In genomic region chr13:23906906-23907305, GRCm38 (mm10) we compare ENCODE assay signal across 26 mouse cellular contexts. TPM values are rescaled to one million over a fixed set of nuclear protein-coding genes. Genes with fewer than 3 reads are reported as not detected.
DNase-seq lines count a peak whose midpoint lies in the region; TF ChIP-seq lines count a peak whose summit lies in the region.
"Had no signal": no experiment of that assay in that cellular context is flagged by ENCODE, and none has a peak within 500 bp of the region (broad histone marks: within the 10 kb centered on the region; RNA-seq: fewer than 3 reads in every experiment).

No protein-coding gene starts in this region.

- H3K27me3 ChIP-seq in CH12.LX (replicated peaks), result no peaks in the 10 kb centered on the region
- H3K27me3 ChIP-seq: Patski had no signal

- dilution Hi-C loops in CH12.LX (cut with MboI; ENCODE audit: extremely low pct_ligation_motif_present, extremely low pct_unique_long_range_greater_than_20kb, low sequenced_read_pairs), result no loop called here

- peak; percentile 50 for DNase-seq in A20 (ENCODE audit: low read depth, low spot score)
- DNase-seq in CH12.LX (ENCODE audit: extremely low read depth), result peak; percentile 16
- DNase-seq in adrenal gland, postnatal 14 days, result no peak
- no peak for DNase-seq in heart, postnatal 14 days
- DNase-seq: adrenal gland, adult 2 months; adrenal gland, adult 8-10 months; adrenal gland, postnatal 10 days; adrenal gland, postnatal 25 days; adrenal gland, postnatal 36 days; B cell, adult 2 months; cerebellum, adult 11 months; cerebellum, adult 11-12 months; cerebellum, adult 18-20 months; cerebellum, adult 2 months; cerebellum, adult 8-10 months; cerebellum, adult 9-10 months had no signal

- intact Hi-C loops in heart, postnatal 14 days (cut with DNase I), result no loop called here

- no peak overlapping the region for H3K4me3 ChIP-seq in CH12.LX (replicated peaks in 1 of 3; ENCODE audit: low read depth in 2 of 3, low read length in 2 of 3, poor library complexity in 1 of 3)

- no peak for TF ChIP-seq RAD21 in CH12.LX (IDR thresholded peaks at IDR 0.05; ENCODE audit: low read depth, low read length)

- no peaks in the 10 kb centered on the region for H3K36me3 ChIP-seq in CH12.LX (replicated peaks in 1 of 2; ENCODE audit: control insufficient read depth in 1 of 2, insufficient read depth in 1 of 2, low read length in 1 of 2)
- H3K36me3 ChIP-seq: G1E had no signal

- in situ Hi-C loops in CH12.LX (cut with MboI; ENCODE audit: low pct_ligation_motif_present, low pct_unique_long_range_greater_than_20kb, low sequenced_read_pairs), result no loop called here

- TF ChIP-seq POLR2A in CH12.LX (IDR thresholded peaks at IDR 0.05; ENCODE audit: low read depth, low read length), result no peak

- peaks cover 0 to 20% of the 10 kb centered on the region in 2 experiments; a peak in 2 of 4 replicates for H3K4me1 ChIP-seq in CH12.LX (ENCODE audit: control insufficient read depth in 1 of 2, insufficient read depth in 2 of 2)

- no peak overlapping the region for H3K27ac ChIP-seq in CH12.LX (ENCODE audit: insufficient read depth, low read depth)

- H3K79me2 ChIP-seq in CH12.LX (replicated peaks; ENCODE audit: control insufficient read depth, extremely low read depth, insufficient read depth, poor library complexity, severe bottlenecking), result no peaks in the 10 kb centered on the region

- TF ChIP-seq CTCF in CH12.LX (conservative IDR thresholded peaks at IDR 0.05 in 1 of 2, IDR thresholded peaks at IDR 0.05 in 1 of 2; ENCODE audit: low read depth in 2 of 2, low read length in 2 of 2), result no peak

- no peak overlapping the region for H3K9ac ChIP-seq in CH12.LX (ENCODE audit: insufficient read depth, low read depth)

- H3K4me2 ChIP-seq in CH12.LX (ENCODE audit: insufficient read depth, low read depth, poor library complexity, severe bottlenecking), result no peak overlapping the region

- TF ChIP-seq EP300 in CH12.LX (IDR thresholded peaks at IDR 0.05; ENCODE audit: low read length), result no peak

- H3K9me3 ChIP-seq in CH12.LX (replicated peaks; ENCODE audit: low read length), result no peaks in the 10 kb centered on the region
- H3K9me3 ChIP-seq: G1E had no signal

TF ChIP-seq in CH12.LX, 34 proteins besides CTCF, POLR2A, EP300 and RAD21:
- TF ChIP-seq MAX (IDR thresholded peaks at IDR 0.05; ENCODE audit: low read length) (no peak), TBP (conservative IDR thresholded peaks at IDR 0.05; ENCODE audit: low read depth, low read length) (no peak), ELF1 (IDR thresholded peaks at IDR 0.05; ENCODE audit: low read depth, low read length) (no peak), JUND (conservative IDR thresholded peaks at IDR 0.05; ENCODE audit: low read depth, low read length) (peak; percentile 49; the same call in 1 of the 2 replicates), CHD2 (IDR thresholded peaks at IDR 0.05; ENCODE audit: low read length) (no peak), HCFC1 (IDR thresholded peaks at IDR 0.05; ENCODE audit: low read depth, low read length) (no peak), MAFK (IDR thresholded peaks at IDR 0.05; ENCODE audit: insufficient replicate concordance, low read length) (no peak), IRF4 (IDR thresholded peaks at IDR 0.05; ENCODE audit: low read depth, low read length) (peak; percentile 60), JUN (IDR thresholded peaks at IDR 0.05; ENCODE audit: insufficient read depth, low read depth, low read length) (peak; percentile 37), ZKSCAN1 (IDR thresholded peaks at IDR 0.05; ENCODE audit: borderline replicate concordance, low read depth, low read length) (no peak), BHLHE40 (IDR thresholded peaks at IDR 0.05; ENCODE audit: low read depth, low read length) (peak; percentile 78), KAT2A (IDR thresholded peaks at IDR 0.05; ENCODE audit: insufficient replicate concordance, low read length) (no peak), CHD1 (IDR thresholded peaks at IDR 0.05; ENCODE audit: low read depth, low read length) (no peak), PAX5 (IDR thresholded peaks at IDR 0.05; ENCODE audit: low read length) (no peak), MEF2A (IDR thresholded peaks at IDR 0.05; ENCODE audit: borderline replicate concordance, low read depth, low read length) (0 out of 2 replicates have a peak, but pooled peaks have one; percentile 37), UBTF (IDR thresholded peaks at IDR 0.05; ENCODE audit: low read depth, low read length) (no peak)

RNA-seq across cellular contexts. Expression of gene Slc17a4, which starts 7.9 kb away (rescaled TPM):
- total RNA-seq in CH12.LX (2012; rRNA removed) (0.08 TPM in 1 of 2 replicates, not detected in the other), CH12.LX (2014; rRNA removed) (0.23 and 0.35 TPM in 2 replicates)
- polyA plus RNA-seq in CH12.LX (2012; ENCODE audit: insufficient read length, low read depth), result 0.26 and 0.37 TPM in 2 replicates
- total RNA-seq in adrenal gland, postnatal 14 days (2021), result 0.45 and 4.8 TPM in 2 replicates
- total RNA-seq in heart, postnatal 14 days (2021), result not detected
- total RNA-seq: ES-E14, MEL had no signal
- polyA plus RNA-seq: activated CD4-positive, CD25-positive, alpha-beta regulatory T cell, adult 4 months; brain, embryonic 14.5 days; C2C12; CD4-positive, CD25-positive, alpha-beta regulatory T cell, adult 4 months; cerebellum, adult 2 months; G1E had no signal

RNA-seq across cellular contexts. Expression of gene Hist1h2ba, which starts 27.1 kb away (rescaled TPM):
- total RNA-seq in CH12.LX (2012; rRNA removed) (not detected in 2 replicates), CH12.LX (2014; rRNA removed) (not detected in 2 replicates)
- not detected in 2 replicates for polyA plus RNA-seq in CH12.LX (2012; ENCODE audit: insufficient read length, low read depth)
- total RNA-seq in adrenal gland, postnatal 14 days (2021), result not detected in 2 replicates
- not detected for total RNA-seq in heart, postnatal 14 days (2021)
- total RNA-seq: adrenal gland, adult 18-20 months; adrenal gland, adult 2 months; adrenal gland, adult 8-10 months; adrenal gland, postnatal 10 days; adrenal gland, postnatal 25 days; adrenal gland, postnatal 36 days; adrenal gland, postnatal 4 days; G1E; MEL had no signal
- polyA plus RNA-seq: activated CD4-positive, CD25-positive, alpha-beta regulatory T cell, adult 4 months; adrenal gland, adult 2 months; brain, embryonic 14.5 days; C2C12; CD4-positive, CD25-positive, alpha-beta regulatory T cell, adult 4 months; cerebellum, adult 2 months; G1E; Patski had no signal

RNA-seq across cellular contexts. Expression of gene Hist1h2aa, which starts 27.4 kb away (rescaled TPM):
- total RNA-seq in CH12.LX (2012; rRNA removed), result not detected in 2 replicates
- not detected in 2 replicates for total RNA-seq in CH12.LX (2014; rRNA removed)
- polyA plus RNA-seq in CH12.LX (2012; ENCODE audit: insufficient read length, low read depth), result not detected in 2 replicates
- total RNA-seq in adrenal gland, postnatal 14 days (2021), result not detected in 2 replicates
- not detected for total RNA-seq in heart, postnatal 14 days (2021)
- total RNA-seq: adrenal gland, adult 18-20 months; adrenal gland, adult 2 months; adrenal gland, adult 8-10 months; adrenal gland, postnatal 10 days; adrenal gland, postnatal 25 days; adrenal gland, postnatal 36 days; adrenal gland, postnatal 4 days; G1E; MEL had no signal
- polyA plus RNA-seq: activated CD4-positive, CD25-positive, alpha-beta regulatory T cell, adult 4 months; adrenal gland, adult 2 months; brain, embryonic 14.5 days; C2C12; CD4-positive, CD25-positive, alpha-beta regulatory T cell, adult 4 months; cerebellum, adult 2 months; G1E; Patski had no signal

RNA-seq across cellular contexts. Expression of gene Slc17a1, which starts 39.4 kb away (rescaled TPM):
- not detected in 2 replicates for total RNA-seq in CH12.LX (2012; rRNA removed)
- total RNA-seq in CH12.LX (2014; rRNA removed), result not detected in 2 replicates
- not detected in 2 replicates for polyA plus RNA-seq in CH12.LX (2012; ENCODE audit: insufficient read length, low read depth)
- total RNA-seq in adrenal gland, postnatal 14 days (2021), result 1.1 TPM in 1 of 2 replicates, not detected in the other
- not detected for total RNA-seq in heart, postnatal 14 days (2021)
- total RNA-seq: adrenal gland, adult 18-20 months; adrenal gland, adult 8-10 months; adrenal gland, postnatal 25 days; adrenal gland, postnatal 36 days; ES-E14; MEL had no signal
- polyA plus RNA-seq: activated CD4-positive, CD25-positive, alpha-beta regulatory T cell, adult 4 months; adrenal gland, adult 2 months; brain, embryonic 14.5 days; C2C12; cerebellum, adult 2 months; G1E had no signal

Comparison
In these comparisons a context has a peak if more than half of its experiments do, and no peak if none do; other contexts are left out.
1. DNase-seq: peak in A20 (single experiment) and CH12.LX (single experiment); none in adrenal gland, postnatal 14 days (single experiment) and heart, postnatal 14 days (0 of 2).